Mouse (Mus musculus) T-helper 2 cell (primary cell): Measurements from ENCODE around the gene Rspry1.

ENCODE experiments used
- in situ Hi-C: fragments of 300-600 bp; cut with MboI, MseI; formaldehyde crosslinking; loops from one replicate; pipeline ENCODE4 v1.15.1; 2025; ENCODE audit warnings: high pct_unique_total_duplicates

The Rspry1 gene

DNA sequence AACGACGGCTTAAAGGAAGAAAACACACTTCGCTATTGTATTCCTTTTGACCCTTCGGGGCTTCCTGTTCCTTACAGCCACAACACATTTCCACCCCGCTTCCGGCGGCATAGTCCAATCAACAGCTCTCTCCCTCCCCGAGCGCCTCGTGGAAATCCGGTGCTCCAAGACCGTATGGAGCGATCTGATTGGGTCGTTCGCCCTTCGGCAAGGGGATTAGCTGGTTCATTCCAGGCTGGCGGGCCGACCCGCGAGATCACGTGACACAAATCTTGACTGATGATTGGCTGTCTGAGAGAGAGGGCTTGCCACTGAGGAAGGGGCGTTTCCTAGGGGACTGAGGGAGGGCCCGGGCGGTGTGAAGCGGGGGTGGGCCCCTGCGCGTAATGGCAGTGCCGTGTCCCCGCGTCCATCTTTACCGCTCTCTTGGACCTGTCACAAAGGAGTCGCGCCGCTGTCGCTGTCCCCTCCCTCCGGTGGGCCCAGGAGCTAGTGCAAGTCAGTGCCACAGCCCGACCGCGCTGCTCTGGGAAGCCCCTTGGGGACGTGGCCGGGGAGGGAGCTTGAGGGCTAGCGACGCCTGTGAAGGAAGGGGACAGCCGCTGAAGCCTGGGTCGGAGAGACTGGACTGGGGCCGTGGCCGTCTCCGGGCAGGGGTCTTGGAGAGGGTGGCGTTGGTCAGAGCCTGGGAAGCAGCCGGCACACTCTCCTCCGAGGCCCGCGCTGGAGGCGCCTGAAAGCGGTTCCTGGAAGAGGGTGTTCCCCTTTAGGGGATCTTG lies at the start of gene Rspry1, which contains the start of gene Fam192a:
Rspry1 (plus strand) TSS at position 331 of the 779 bp plus-strand sequence.
Fam192a (minus strand) TSS at position 391 of the 779 bp plus-strand sequence.
- in situ Hi-C loops: no loop called here

DNA sequence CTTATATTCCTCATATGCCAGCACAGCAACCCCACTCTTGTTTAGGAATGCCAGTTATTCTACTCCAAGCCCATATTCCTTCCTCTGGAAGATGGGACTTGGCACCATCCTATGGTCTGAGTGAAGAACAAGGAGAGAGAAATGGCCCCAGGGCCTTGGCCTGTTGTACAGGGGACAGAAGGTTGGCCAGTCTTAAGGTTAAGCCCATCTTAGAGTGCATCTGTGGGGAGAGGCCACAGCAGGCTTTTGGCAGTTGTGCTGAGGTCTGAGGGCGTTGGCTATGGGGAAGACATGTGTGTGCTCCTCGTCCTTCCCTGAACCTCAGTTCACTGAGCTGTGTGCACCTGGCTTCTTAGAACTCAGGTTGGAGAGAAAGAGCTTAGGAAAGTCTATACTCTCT lies 49.0 kb upstream of the Rspry1 start:
- in situ Hi-C loops: loop anchor here (10.0 kb wide), 1 partner anchor 382 kb away; no protein-coding TSS in a partner anchor

DNA sequence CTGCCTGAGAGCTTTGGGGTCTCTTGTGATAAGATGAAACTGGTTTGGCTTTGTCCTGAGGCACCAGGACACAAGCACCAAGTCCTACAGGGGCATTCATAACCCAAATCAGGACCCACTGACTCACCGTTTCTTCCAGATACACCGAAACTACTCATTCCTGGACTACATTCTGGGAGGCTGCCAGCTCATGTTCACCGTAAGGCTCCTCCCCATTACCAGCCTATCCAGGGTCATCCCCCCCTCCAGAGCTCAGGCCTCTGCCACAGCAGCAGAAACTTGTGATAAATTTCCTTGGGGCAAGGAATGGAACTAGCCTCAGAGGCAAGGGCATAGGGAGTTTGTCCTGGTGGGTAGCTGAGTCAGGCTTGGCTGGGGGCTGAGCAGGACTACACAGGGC lies 44.5 kb upstream of the Rspry1 start:
- in situ Hi-C loops: loop anchor here (10.0 kb wide), 1 partner anchor 378 kb away; no protein-coding TSS in a partner anchor

- in situ Hi-C loops: no loop called here
Observed at GRCm38 (mm10) chr8:94561256-94561655, 40.5 kb upstream of the Rspry1 start.

DNA sequence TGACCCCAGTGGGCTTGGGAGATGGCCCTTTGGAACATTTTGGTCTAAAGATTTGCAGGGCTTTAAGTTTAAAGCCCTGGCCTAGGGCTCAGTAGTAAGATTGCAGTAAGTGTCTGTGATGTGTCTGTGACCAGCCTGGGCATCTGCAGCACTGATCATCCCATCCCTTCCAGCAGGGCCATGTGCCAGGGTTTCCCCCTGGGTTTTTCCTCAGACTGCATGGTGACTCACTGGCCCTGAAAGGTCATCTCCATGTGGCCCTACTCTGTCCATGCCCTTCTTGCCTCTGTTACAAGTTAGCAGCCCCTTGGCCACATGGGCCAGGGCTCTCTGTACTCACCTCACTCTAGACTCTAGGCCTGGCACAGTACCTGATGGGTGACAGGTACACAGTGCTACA lies 37.3 kb upstream of the Rspry1 start:
- in situ Hi-C loops: no loop called here

DNA sequence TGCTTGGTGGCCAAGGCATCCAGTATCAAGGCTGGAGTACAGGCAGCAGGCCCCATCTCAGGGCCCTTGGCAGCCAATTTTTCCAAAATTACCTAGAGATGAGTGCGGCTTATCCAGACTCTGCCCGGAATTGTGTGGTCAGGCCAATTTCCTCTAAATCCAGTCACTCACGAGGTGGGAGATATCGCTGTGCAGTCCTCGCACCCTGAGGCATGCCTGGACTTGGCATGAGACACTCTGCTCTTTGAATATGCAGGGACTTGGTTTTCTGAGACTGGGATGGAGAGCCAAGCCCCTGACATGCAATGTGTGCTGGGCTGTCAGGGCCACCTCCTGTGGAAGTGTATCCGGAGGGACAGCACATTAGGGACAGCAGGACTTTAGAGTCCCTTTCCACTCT lies 35.7 kb upstream of the Rspry1 start:
- in situ Hi-C loops: no loop called here

- in situ Hi-C loops: no loop called here
Observed at GRCm38 (mm10) chr8:94566446-94567158, 35.1 kb upstream of the Rspry1 start.

DNA sequence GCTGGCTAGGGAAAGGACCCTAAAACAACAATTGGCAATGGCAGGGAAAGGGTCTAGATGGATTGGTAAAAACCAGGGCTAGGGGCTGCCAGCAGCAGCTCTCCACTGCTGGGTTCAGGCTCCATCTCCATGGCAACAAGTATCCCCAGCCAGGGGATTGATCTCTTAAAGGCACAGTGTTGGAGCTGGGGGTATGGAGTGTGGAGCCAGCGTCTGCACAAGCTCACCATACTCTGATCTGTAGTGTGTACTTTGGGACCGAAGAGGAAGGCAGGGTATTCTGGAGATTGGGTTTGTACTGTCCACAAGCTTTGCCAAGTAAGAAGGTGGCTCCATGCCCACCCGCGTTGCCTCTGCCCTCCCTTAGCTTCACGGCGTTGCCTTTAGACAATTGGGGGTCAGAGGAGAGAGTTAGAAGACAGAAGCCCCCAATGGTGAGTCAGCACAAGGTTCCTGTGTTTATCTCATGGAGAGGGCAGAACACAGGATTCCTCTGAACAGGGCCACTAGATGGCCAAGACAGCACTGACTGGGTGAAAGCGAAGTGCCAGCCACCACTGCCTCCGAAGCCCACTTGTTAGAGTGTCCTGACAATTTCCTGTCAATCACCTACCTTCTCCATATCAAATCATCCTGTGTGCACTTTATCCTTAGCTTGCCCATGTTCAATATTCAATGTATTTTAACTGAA lies 34.4 kb upstream of the Rspry1 start:
- in situ Hi-C loops: no loop called here

- in situ Hi-C loops: no loop called here
Observed at GRCm38 (mm10) chr8:94568098-94568497, 33.6 kb upstream of the Rspry1 start.

DNA sequence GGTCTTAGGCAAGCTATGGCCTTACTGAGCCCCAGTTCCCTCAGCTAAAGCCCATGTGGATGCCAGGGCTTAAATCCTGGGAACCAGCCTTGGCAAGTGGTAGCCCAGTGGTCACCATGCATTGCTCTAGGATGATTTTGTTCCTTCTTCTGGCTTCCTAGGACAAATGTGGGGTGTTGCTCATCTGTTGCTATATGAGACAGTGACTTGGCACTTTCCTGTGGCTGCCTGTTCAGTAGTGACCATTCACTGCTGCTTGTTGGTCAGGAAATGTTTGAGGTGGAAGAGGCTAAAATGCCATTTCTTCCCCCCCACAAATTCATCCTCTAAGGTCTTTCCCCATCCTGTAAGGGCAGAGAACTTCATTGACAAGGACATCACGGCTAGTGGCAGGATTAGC lies 32.3 kb upstream of the Rspry1 start:
- in situ Hi-C loops: no loop called here

GRCm38 (mm10) chr8:94571896-94572295 lies 29.8 kb upstream of the Rspry1 start:
- in situ Hi-C loops: no loop called here

GRCm38 (mm10) chr8:94574159-94574907 lies 27.4 kb upstream of the Rspry1 start:
- in situ Hi-C loops: no loop called here

- in situ Hi-C loops: no loop called here
Observed at GRCm38 (mm10) chr8:94575148-94575547, 26.6 kb upstream of the Rspry1 start.

DNA sequence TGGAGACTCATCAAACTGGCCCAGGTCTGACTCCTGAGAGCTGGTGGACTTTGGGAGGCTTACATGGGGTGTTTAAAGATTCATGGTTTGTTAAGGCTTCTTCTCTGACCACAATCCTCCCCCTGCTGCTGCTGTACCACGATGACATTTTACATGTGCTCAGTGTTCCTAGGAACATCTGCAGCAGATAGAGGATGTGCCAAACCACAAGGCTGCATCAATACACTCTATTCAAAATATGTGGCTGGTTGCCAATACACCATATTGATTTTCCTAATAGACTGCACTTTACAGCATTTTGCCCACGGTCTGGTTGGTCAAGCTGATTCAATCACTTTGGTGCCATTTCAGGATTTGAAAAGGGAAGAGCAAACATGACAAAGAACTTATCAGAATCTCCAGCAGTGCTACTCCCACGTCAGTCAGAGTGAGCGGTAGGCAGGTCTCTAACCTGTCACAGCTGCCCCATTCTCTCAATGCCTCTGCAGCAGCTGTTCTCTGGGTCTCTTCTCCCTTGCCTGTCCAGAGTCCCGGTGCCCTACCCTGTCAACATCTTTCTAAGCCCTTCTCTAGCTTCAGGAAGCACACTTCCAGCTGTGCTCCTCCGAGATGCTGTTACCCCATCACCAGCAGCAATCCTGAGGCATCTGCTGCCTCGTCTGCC lies 19.8 kb upstream of the Rspry1 start:
- in situ Hi-C loops: no loop called here

DNA sequence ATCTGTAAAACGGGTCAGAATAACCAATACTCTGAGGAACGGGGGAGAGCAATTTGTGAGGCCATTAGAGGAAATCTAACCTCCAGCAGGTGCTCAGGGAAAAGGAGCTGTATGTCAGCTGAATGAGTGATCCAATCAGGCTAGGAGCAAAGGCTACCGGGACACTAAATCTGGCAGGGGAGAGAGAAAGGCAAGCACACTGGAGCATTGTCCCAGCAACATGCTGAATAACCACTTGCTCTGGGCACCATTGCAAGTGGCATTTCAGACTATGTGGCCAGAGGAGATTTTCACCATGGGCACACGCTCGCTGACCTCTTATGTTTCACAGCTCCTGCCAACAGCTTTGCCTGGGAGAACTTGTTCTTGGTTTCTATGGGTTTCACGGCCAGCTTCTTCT lies 19.2 kb upstream of the Rspry1 start:
- in situ Hi-C loops: no loop called here

DNA sequence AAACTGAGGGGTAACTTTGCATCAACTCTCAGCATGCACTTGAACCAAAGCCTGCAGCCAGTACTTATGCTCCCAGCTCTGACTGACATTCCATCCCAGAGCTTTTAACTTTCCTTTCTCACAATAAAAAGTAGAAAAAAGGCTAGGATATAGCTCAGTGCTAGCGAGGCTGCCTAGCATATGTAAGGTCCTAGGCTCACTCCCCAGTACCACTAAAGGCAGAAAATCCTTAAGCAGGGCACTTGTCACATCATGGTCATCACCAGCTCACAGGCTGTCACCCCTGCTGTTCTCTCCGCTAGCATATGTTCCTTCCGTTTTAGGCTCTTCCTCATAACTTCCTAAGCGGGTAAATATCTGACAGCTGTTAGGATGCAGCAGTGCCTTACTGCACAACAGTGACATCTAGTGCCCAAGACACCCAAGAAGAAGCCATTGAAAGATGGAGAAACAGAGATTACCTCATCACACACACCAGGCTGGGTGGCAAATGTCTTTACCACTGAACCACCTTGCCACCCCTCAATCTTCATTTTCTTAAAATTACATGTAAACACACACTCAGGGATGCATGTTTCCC lies 17.4 kb upstream of the Rspry1 start:
- in situ Hi-C loops: no loop called here

DNA sequence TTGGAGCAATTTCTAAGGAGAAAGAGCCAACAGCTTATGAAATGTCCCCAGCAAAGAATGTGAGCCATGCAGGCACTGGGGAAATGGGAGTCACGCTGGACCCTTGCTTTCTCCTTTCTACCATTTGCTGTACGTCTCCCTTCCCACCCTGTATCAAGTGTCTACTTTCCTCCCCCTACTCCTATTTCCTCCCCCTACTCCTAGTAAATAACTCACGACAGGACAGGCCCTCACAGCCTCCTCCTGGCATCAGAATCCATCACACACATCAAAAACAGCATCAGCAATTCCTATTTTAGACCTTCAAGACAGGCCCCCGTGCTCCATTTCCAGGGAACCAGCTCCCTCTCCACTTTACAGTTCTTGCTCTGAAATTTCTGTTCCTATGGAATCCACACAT lies 10.0 kb upstream of the Rspry1 start:
- in situ Hi-C loops: loop anchor here (5.0 kb wide), 1 partner anchor 106 kb away; the partner anchor contains the start of gene Pllp

GRCm38 (mm10) chr8:94594211-94594610 lies 7.5 kb upstream of the Rspry1 start:
- in situ Hi-C loops: loop anchor here (5.0 kb wide), 1 partner anchor 103 kb away; the partner anchor contains the start of gene Pllp

DNA sequence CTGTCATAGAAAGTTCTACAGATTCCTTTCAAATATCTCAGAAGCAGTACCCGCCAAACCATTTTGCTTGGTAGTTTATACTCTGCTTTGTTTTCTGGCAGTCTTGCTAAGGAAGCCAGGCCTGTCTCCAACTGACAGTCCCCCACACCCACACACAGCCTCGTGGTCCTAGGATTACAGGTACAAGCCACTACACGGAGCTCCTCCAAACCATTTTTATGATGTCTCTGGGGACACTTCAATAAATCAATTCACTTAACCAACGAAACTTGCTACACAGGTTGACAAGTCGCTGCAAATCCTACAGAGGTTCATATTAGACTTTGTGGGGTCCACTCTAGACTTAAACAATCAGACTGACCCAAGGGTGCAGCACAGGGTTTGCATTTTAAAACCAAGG lies 1.3 kb upstream of the Rspry1 start:
- in situ Hi-C loops: no loop called here

- in situ Hi-C loops: no loop called here
Observed at GRCm38 (mm10) chr8:94601034-94601606, 617 bp upstream of the Rspry1 start.
